Mouse (Mus musculus) embryonic facial prominence, embryonic 11.5 days (tissue): ENCODE data around the gene Armc10. TPM values are rescaled to one million over a fixed set of nuclear protein-coding genes. Genes with fewer than 3 reads are reported as not detected.

Experiments used
- polyA plus RNA-seq: library from polyadenylated mRNA; unstranded; fragments of >200 nt; fragmentation: Nextera tagmentation; extraction: Ambion mirVana; gene quantifications from 2 replicates; pipeline ENCODE4 v1.2.1, GENCODE M21; 2014

Gene Armc10
- polyA plus RNA-seq, 1 experiment from 2014 or later: 92.8 TPM

Other genes with a start within 250 kb of the Armc10 start
- 0.45 TPM in 1 of 2 replicates, not detected in the other for gene Ccdc146, start 221.1 kb upstream of the Armc10 start, polyA plus RNA-seq
- 5.9 and 6.9 TPM in 2 replicates for gene Fam185a, start 220.9 kb upstream of the Armc10 start, polyA plus RNA-seq
- 40.2 and 42.8 TPM in 2 replicates for gene Lrrc17, start 102.3 kb upstream of the Armc10 start, polyA plus RNA-seq
- 0.11 TPM in 2 replicates for gene Fbxl13, start 179 bp upstream of the Armc10 start, polyA plus RNA-seq
- 4.9 and 5.5 TPM in 2 replicates for gene Napepld, start 55.6 kb downstream of the Armc10 start, polyA plus RNA-seq
- gene Pmpcb, start 91.3 kb downstream of the Armc10 start, polyA plus RNA-seq: 101 and 108 TPM in 2 replicates
- gene Dnajc2, start 139.4 kb downstream of the Armc10 start, polyA plus RNA-seq: 95.4 and 111 TPM in 2 replicates
- gene Psmc2, start 139.5 kb downstream of the Armc10 start, polyA plus RNA-seq: 252 and 265 TPM in 2 replicates
- 0.20 TPM in 1 of 2 replicates, not detected in the other for gene Slc26a5, start 219.8 kb downstream of the Armc10 start, polyA plus RNA-seq